Mouse (Mus musculus): Measurements from ENCODE around the gene Perp.

The Perp gene

GRCm38 (mm10) chr10:18863332-18863731 lies 18.5 kb downstream of the Perp start:
- DNase-seq (ENCODE audit: low read depth, low spot score), result no peak

- DNase-seq (ENCODE audit: low read depth, low spot score), result no peak
These were observed 19.9 kb downstream of the Perp start for GRCm38 (mm10) chr10:18864753-18865152.

GRCm38 (mm10) chr10:18870990-18871389 lies 26.2 kb downstream of the Perp start:
- no peak for DNase-seq (ENCODE audit: low read depth, low spot score)

GRCm38 (mm10) chr10:18876211-18876610 lies 31.4 kb downstream of the Perp start:
- DNase-seq (ENCODE audit: low read depth, low spot score), result no peak

- DNase-seq (ENCODE audit: low read depth, low spot score), result no peak
These were observed 33.3 kb downstream of the Perp start for GRCm38 (mm10) chr10:18878111-18878510.

- no peak for DNase-seq (ENCODE audit: low read depth, low spot score)
These were observed 34.3 kb downstream of the Perp start for GRCm38 (mm10) chr10:18879160-18879559.

GRCm38 (mm10) chr10:18879690-18880089 lies 34.9 kb downstream of the Perp start:
- DNase-seq (ENCODE audit: low read depth, low spot score), result no peak

GRCm38 (mm10) chr10:18882190-18882589 lies 37.4 kb downstream of the Perp start:
- DNase-seq (ENCODE audit: low read depth, low spot score), result no peak

- DNase-seq (ENCODE audit: low read depth, low spot score), result peak; percentile 83
These were observed 42.3 kb downstream of the Perp start for GRCm38 (mm10) chr10:18886918-18887625.

- DNase-seq (ENCODE audit: low read depth, low spot score), result no peak
These were observed 43.9 kb downstream of the Perp start for GRCm38 (mm10) chr10:18888751-18889150.

- DNase-seq (ENCODE audit: low read depth, low spot score), result no peak
These were observed 44.4 kb downstream of the Perp start for GRCm38 (mm10) chr10:18889255-18889654.

GRCm38 (mm10) chr10:18891110-18891509 lies 46.3 kb downstream of the Perp start:
- DNase-seq (ENCODE audit: low read depth, low spot score), result no peak

GRCm38 (mm10) chr10:18892102-18892501 lies 47.3 kb downstream of the Perp start:
- DNase-seq (ENCODE audit: low read depth, low spot score), result no peak

- DNase-seq (ENCODE audit: low read depth, low spot score), result no peak
These were observed 49.7 kb downstream of the Perp start for GRCm38 (mm10) chr10:18894259-18895166.

- peak; percentile 9 for DNase-seq (ENCODE audit: low read depth, low spot score)
These were observed 59.3 kb downstream of the Perp start for GRCm38 (mm10) chr10:18904108-18904507.

Data from skeletal muscle tissue, adult 2 months (tissue).